Mouse (Mus musculus) lung, embryonic 14.5 days (tissue): ENCODE measurements around the gene Galm. TPM values are rescaled to one million over a fixed set of nuclear protein-coding genes. Genes with fewer than 3 reads are reported as not detected.

ENCODE experiments used
- ATAC-seq: fragments of 200-750 bp; cut with Nextera tagmentation; 2 replicates; pipeline ENCODE4 v1.8.0; 2017; ENCODE audit warnings: mild to moderate bottlenecking, moderate TSS enrichment, moderate library complexity; ENCODE audit not compliant: insufficient read depth
- DNase-seq: peaks from one replicate; pipeline ENCODE4 v3.0.0-alpha.2; 2015
- H3K27ac ChIP-seq: fragments of 300-500 bp; sonication (generic); 2 replicates; pipeline ENCODE4 v1.5.1; 2014; ENCODE audit warnings: low read depth, mild to moderate bottlenecking, moderate library complexity
- H3K27me3 ChIP-seq: fragments of 300-500 bp; sonication (generic); 2 replicates; pipeline ENCODE4 v1.6.1; 2014; ENCODE audit warnings: low read length, control low read depth; ENCODE audit not compliant: insufficient read depth
- H3K36me3 ChIP-seq: fragments of 300-500 bp; sonication (generic); 2 replicates; pipeline ENCODE4 v1.6.1; 2014; ENCODE audit warnings: control low read depth; ENCODE audit not compliant: insufficient read depth
- H3K4me1 ChIP-seq: fragments of 300-500 bp; sonication (generic); 2 replicates; pipeline ENCODE4 v1.6.1; 2014; ENCODE audit warnings: antibody characterized with exemption, control low read depth; ENCODE audit not compliant: insufficient read depth
- H3K4me2 ChIP-seq: fragments of 300-500 bp; sonication (generic); 2 replicates; pipeline ENCODE4 v1.6.1; 2014; ENCODE audit warnings: mild to moderate bottlenecking
- H3K4me3 ChIP-seq: fragments of 300-500 bp; sonication (generic); 2 replicates; pipeline ENCODE4 v1.5.1; 2014; ENCODE audit warnings: low read depth, low read length
- H3K9ac ChIP-seq: fragments of 300-500 bp; sonication (generic); 2 replicates; pipeline ENCODE4 v1.6.1; 2014
- H3K9me3 ChIP-seq: fragments of 300-500 bp; sonication (generic); 2 replicates; pipeline ENCODE4 v1.6.1; 2016; ENCODE audit warnings: low read depth, low read length, control low read depth
- CTCF ChIP-seq: IDR thresholded peaks from 2 replicates; pipeline ENCODE4 v1.5.1; 2016; ENCODE audit warnings: antibody characterized with exemption, low read depth
- WGBS: fragments of 180-500 bp; shearing (Covaris S2); extraction: QIAGEN DNeasy Blood & Tissue Kit; methylation state at CpG from one replicate; pipeline ENCODE4 v1.1.7; 2014; 5-methylcytosine and 5-hydroxymethylcytosine counted together
- polyA plus RNA-seq: library from polyadenylated mRNA; unstranded; fragments of >200 nt; fragmentation: Nextera tagmentation; extraction: Ambion mirVana; gene quantifications from 2 replicates; pipeline ENCODE4 v1.2.1, GENCODE M21; 2014

Gene Galm
- polyA plus RNA-seq, 1 experiment from 2014 or later: 15.8 TPM

GRCm38 (mm10) chr17:80151353-80151752 is 24.1 kb downstream of the Galm start:
- DNase-seq: no peak
- peaks cover 8% of the 10 kb centered on the region for H3K4me1 ChIP-seq
- no peak overlapping the region for H3K4me3 ChIP-seq
- no peaks in the 10 kb centered on the region for H3K27me3 ChIP-seq
- TF ChIP-seq CTCF: no peak
- H3K36me3 ChIP-seq: no peaks in the 10 kb centered on the region
- no peak overlapping the region for H3K4me2 ChIP-seq
- H3K9me3 ChIP-seq: no peaks in the 10 kb centered on the region
- ATAC-seq: no peak
- 34% methylated on average over 5 of the region's 5 CpGs for WGBS
- no peak overlapping the region for H3K27ac ChIP-seq
- H3K9ac ChIP-seq: no peak overlapping the region

GRCm38 (mm10) chr17:80152767-80153630 is 25.7 kb downstream of the Galm start:
- no peak for TF ChIP-seq CTCF
- Histone ChIP-seq H3K4me1 (peaks cover 8% of the 10 kb centered on the region), H3K27me3 (no peaks in the 10 kb centered on the region), H3K9me3 (no peaks in the 10 kb centered on the region), H3K27ac (no peak overlapping the region), H3K36me3 (no peaks in the 10 kb centered on the region), H3K9ac (no peak overlapping the region), H3K4me2 (no peak overlapping the region), H3K4me3 (no peak overlapping the region)
- 54% methylated on average over 12 of the region's 12 CpGs for WGBS
- DNase-seq (no peak), ATAC-seq (no peak)

- H3K27me3 ChIP-seq: no peaks in the 10 kb centered on the region
- TF ChIP-seq CTCF: no peak
- H3K9me3 ChIP-seq: no peaks in the 10 kb centered on the region
- peaks cover 3% of the 10 kb centered on the region for H3K4me1 ChIP-seq
- H3K36me3 ChIP-seq: no peaks in the 10 kb centered on the region
- DNase-seq (no peak), ATAC-seq (no peak)
- no peak overlapping the region for H3K27ac ChIP-seq
- H3K4me2 ChIP-seq: no peak overlapping the region
- no peak overlapping the region for H3K9ac ChIP-seq
- no peak overlapping the region for H3K4me3 ChIP-seq
- 64% methylated on average over 2 of the region's 2 CpGs for WGBS
Observed at GRCm38 (mm10) chr17:80153631-80154030, 26.4 kb downstream of the Galm start.

GRCm38 (mm10) chr17:80156905-80157304 is 29.6 kb downstream of the Galm start:
- Histone ChIP-seq H3K27ac (no peak overlapping the region), H3K9me3 (no peaks in the 10 kb centered on the region), H3K36me3 (no peaks in the 10 kb centered on the region), H3K9ac (no peak overlapping the region), H3K27me3 (no peaks in the 10 kb centered on the region), H3K4me2 (no peak overlapping the region), H3K4me1 (no peaks in the 10 kb centered on the region), H3K4me3 (no peak overlapping the region)
- WGBS: 90% methylated on average over 8 of the region's 8 CpGs
- ATAC-seq (no peak), DNase-seq (no peak)
- TF ChIP-seq CTCF: no peak

- TF ChIP-seq CTCF: no peak
- no peak overlapping the region for H3K4me2 ChIP-seq
- no peak overlapping the region for H3K9ac ChIP-seq
- 77% methylated on average over 6 of the region's 6 CpGs for WGBS
- no peak for ATAC-seq
- no peaks in the 10 kb centered on the region for H3K36me3 ChIP-seq
- no peaks in the 10 kb centered on the region for H3K9me3 ChIP-seq
- no peak for DNase-seq
- no peaks in the 10 kb centered on the region for H3K4me1 ChIP-seq
- H3K27ac ChIP-seq: no peak overlapping the region
- H3K27me3 ChIP-seq: no peaks in the 10 kb centered on the region
- H3K4me3 ChIP-seq: no peak overlapping the region
Observed at GRCm38 (mm10) chr17:80157489-80157888, 30.2 kb downstream of the Galm start.

- no peak overlapping the region for H3K9ac ChIP-seq
- H3K36me3 ChIP-seq: no peaks in the 10 kb centered on the region
- peak; percentile 5; the same call in 1 of the 2 replicates for TF ChIP-seq CTCF
- WGBS: 18% methylated on average over 5 of the region's 5 CpGs
- ATAC-seq (peak; percentile 88), DNase-seq (peak; percentile 94)
- no peak overlapping the region for H3K4me2 ChIP-seq
- no peaks in the 10 kb centered on the region for H3K4me1 ChIP-seq
- no peak overlapping the region for H3K4me3 ChIP-seq
- no peak overlapping the region for H3K27ac ChIP-seq
- H3K9me3 ChIP-seq: no peaks in the 10 kb centered on the region
- no peaks in the 10 kb centered on the region for H3K27me3 ChIP-seq
Observed at GRCm38 (mm10) chr17:80160454-80160853, 33.2 kb downstream of the Galm start.

- peak; percentile 74 for DNase-seq
- H3K9ac ChIP-seq: no peak overlapping the region
- H3K4me2 ChIP-seq: no peak overlapping the region
- 69% methylated on average over 8 of the region's 8 CpGs for WGBS
- no peaks in the 10 kb centered on the region for H3K4me1 ChIP-seq
- no peak for TF ChIP-seq CTCF
- no peaks in the 10 kb centered on the region for H3K36me3 ChIP-seq
- no peaks in the 10 kb centered on the region for H3K9me3 ChIP-seq
- no peak overlapping the region for H3K4me3 ChIP-seq
- H3K27ac ChIP-seq: no peak overlapping the region
- H3K27me3 ChIP-seq: no peaks in the 10 kb centered on the region
- ATAC-seq: no peak
Observed at GRCm38 (mm10) chr17:80163991-80164390, 36.7 kb downstream of the Galm start.
